Mouse (Mus musculus): Measurements from ENCODE around the gene Spaca7. TPM values are rescaled to one million over a fixed set of nuclear protein-coding genes. Genes with fewer than 3 reads are reported as not detected.
"Not testable (repeated sequence)": the region's sequence is repeated elsewhere in the genome, so short reads cannot be mapped to it uniquely, and the experiment has no call there.

The Spaca7 gene
- polyA plus RNA-seq, 1 experiment from 2014 or later = not detected

GRCm38 (mm10) chr8:12564307-12564706, 8.5 kb upstream of the Spaca7 start:
- WGBS = 12% methylated on average over 4 of the region's 4 CpGs
- H3K27me3 ChIP-seq (ENCODE audit: insufficient read depth, poor library complexity, severe bottlenecking) = peaks cover 82% of the 10 kb centered on the region
- H3K9me3 ChIP-seq = no peaks in the 10 kb centered on the region
- H3K4me3 ChIP-seq = no peak overlapping the region
- H3K4me1 ChIP-seq = no peaks in the 10 kb centered on the region
- H3K27ac ChIP-seq = no peak overlapping the region
- no peak for DNase-seq (ENCODE audit: low spot score)
- no peaks in the 10 kb centered on the region for H3K36me3 ChIP-seq

GRCm38 (mm10) chr8:12565488-12565887, 7.3 kb upstream of the Spaca7 start:
- H3K4me3 ChIP-seq = no peak overlapping the region
- WGBS = 62% methylated on average over 10 of the region's 10 CpGs
- H3K9me3 ChIP-seq = no peaks in the 10 kb centered on the region
- peaks cover 74% of the 10 kb centered on the region for H3K27me3 ChIP-seq (ENCODE audit: insufficient read depth, poor library complexity, severe bottlenecking)
- no peaks in the 10 kb centered on the region for H3K36me3 ChIP-seq
- DNase-seq (ENCODE audit: low spot score) = no peak
- no peaks in the 10 kb centered on the region for H3K4me1 ChIP-seq
- H3K27ac ChIP-seq = no peak overlapping the region

GRCm38 (mm10) chr8:12566509-12566908, 6.3 kb upstream of the Spaca7 start:
- Histone ChIP-seq H3K27ac (no peak overlapping the region), H3K4me1 (no peaks in the 10 kb centered on the region), H3K4me3 (no peak overlapping the region), H3K27me3 (ENCODE audit: insufficient read depth, poor library complexity, severe bottlenecking) (peaks cover 66% of the 10 kb centered on the region), H3K36me3 (no peaks in the 10 kb centered on the region), H3K9me3 (no peaks in the 10 kb centered on the region)
- no peak for DNase-seq (ENCODE audit: low spot score)
- 47% methylated on average over 7 of the region's 7 CpGs for WGBS

GRCm38 (mm10) chr8:12576003-12576402, 3.2 kb downstream of the Spaca7 start:
- Histone ChIP-seq H3K4me3 (no peak overlapping the region), H3K36me3 (no peaks in the 10 kb centered on the region), H3K9me3 (no peaks in the 10 kb centered on the region), H3K4me1 (no peaks in the 10 kb centered on the region), H3K27ac (no peak overlapping the region), H3K27me3 (ENCODE audit: insufficient read depth, poor library complexity, severe bottlenecking) (peaks cover 47% of the 10 kb centered on the region)
- WGBS = 64% methylated on average over 5 of the region's 5 CpGs
- no peak for DNase-seq (ENCODE audit: low spot score)

GRCm38 (mm10) chr8:12576739-12577138, 3.9 kb downstream of the Spaca7 start:
- Histone ChIP-seq H3K36me3 (no peaks in the 10 kb centered on the region), H3K27ac (no peak overlapping the region), H3K27me3 (ENCODE audit: insufficient read depth, poor library complexity, severe bottlenecking) (peaks cover 45% of the 10 kb centered on the region), H3K4me3 (no peak overlapping the region), H3K9me3 (no peaks in the 10 kb centered on the region), H3K4me1 (no peaks in the 10 kb centered on the region)
- DNase-seq (ENCODE audit: low spot score) = no peak
- WGBS = 73% methylated on average over 6 of the region's 6 CpGs

GRCm38 (mm10) chr8:12579339-12579999, 6.6 kb downstream of the Spaca7 start:
- not testable (repeated sequence) for H3K4me3 ChIP-seq; H3K9me3 ChIP-seq; H3K4me1 ChIP-seq; H3K27ac ChIP-seq; DNase-seq (ENCODE audit: low spot score); H3K36me3 ChIP-seq
- WGBS = 81% methylated on average over 19 of the region's 19 CpGs
- peaks cover 18% of the 10 kb centered on the region for H3K27me3 ChIP-seq (ENCODE audit: insufficient read depth, poor library complexity, severe bottlenecking)

GRCm38 (mm10) chr8:12583785-12584184, 11.0 kb downstream of the Spaca7 start:
- Histone ChIP-seq H3K9me3 (no peaks in the 10 kb centered on the region), H3K4me1 (no peaks in the 10 kb centered on the region), H3K27me3 (ENCODE audit: insufficient read depth, poor library complexity, severe bottlenecking) (peaks cover 5% of the 10 kb centered on the region; the same call in 1 of the 2 replicates), H3K36me3 (no peaks in the 10 kb centered on the region), H3K27ac (no peak overlapping the region), H3K4me3 (no peak overlapping the region)
- WGBS = 82% methylated on average over 5 of the region's 5 CpGs
- no peak for DNase-seq (ENCODE audit: low spot score)

- Histone ChIP-seq H3K4me3 (no peak overlapping the region), H3K36me3 (no peaks in the 10 kb centered on the region), H3K27me3 (ENCODE audit: insufficient read depth, poor library complexity, severe bottlenecking) (peaks cover 29% of the 10 kb centered on the region), H3K9me3 (no peaks in the 10 kb centered on the region), H3K27ac (no peak overlapping the region), H3K4me1 (no peaks in the 10 kb centered on the region)
- no peak for DNase-seq (ENCODE audit: low spot score)
- 17% methylated on average over 6 of the region's 6 CpGs for WGBS
These were observed 34.4 kb downstream of the Spaca7 start for GRCm38 (mm10) chr8:12607223-12607622.

GRCm38 (mm10) chr8:12608810-12609209, 36.0 kb downstream of the Spaca7 start:
- Histone ChIP-seq H3K36me3 (no peaks in the 10 kb centered on the region), H3K9me3 (no peaks in the 10 kb centered on the region), H3K4me3 (no peak overlapping the region), H3K27me3 (ENCODE audit: insufficient read depth, poor library complexity, severe bottlenecking) (peaks cover 28% of the 10 kb centered on the region), H3K27ac (no peak overlapping the region), H3K4me1 (no peaks in the 10 kb centered on the region)
- WGBS = 80% methylated on average over 10 of the region's 10 CpGs
- DNase-seq (ENCODE audit: low spot score) = no peak

GRCm38 (mm10) chr8:12609752-12610449, 37.1 kb downstream of the Spaca7 start:
- Histone ChIP-seq H3K4me1 (no peaks in the 10 kb centered on the region), H3K36me3 (peaks cover 3% of the 10 kb centered on the region), H3K9me3 (no peaks in the 10 kb centered on the region), H3K4me3 (no peak overlapping the region), H3K27me3 (ENCODE audit: insufficient read depth, poor library complexity, severe bottlenecking) (peaks cover 23% of the 10 kb centered on the region; the same call in 1 of the 2 replicates), H3K27ac (no peak overlapping the region)
- 73% methylated on average over 12 of the region's 12 CpGs for WGBS
- no peak for DNase-seq (ENCODE audit: low spot score)

- H3K4me1 ChIP-seq = no peaks in the 10 kb centered on the region
- H3K4me3 ChIP-seq = no peak overlapping the region
- H3K27me3 ChIP-seq (ENCODE audit: insufficient read depth, poor library complexity, severe bottlenecking) = peaks cover 12% of the 10 kb centered on the region; the same call in 1 of the 2 replicates
- WGBS = 90% methylated on average over 7 of the region's 7 CpGs
- no peak overlapping the region for H3K27ac ChIP-seq
- H3K36me3 ChIP-seq = peaks cover 29% of the 10 kb centered on the region
- H3K9me3 ChIP-seq = no peaks in the 10 kb centered on the region
- DNase-seq (ENCODE audit: low spot score) = no peak
These were observed 40.4 kb downstream of the Spaca7 start for GRCm38 (mm10) chr8:12613201-12613600.

- H3K4me3 ChIP-seq; H3K4me1 ChIP-seq; H3K27ac ChIP-seq; H3K27me3 ChIP-seq (ENCODE audit: insufficient read depth, poor library complexity, severe bottlenecking); DNase-seq (ENCODE audit: low spot score); H3K9me3 ChIP-seq: not testable (repeated sequence)
- peaks cover 60% of the 10 kb centered on the region for H3K36me3 ChIP-seq
- 93% methylated on average over 3 of the region's 3 CpGs for WGBS
These were observed 44.5 kb downstream of the Spaca7 start for GRCm38 (mm10) chr8:12617369-12617768.

- Histone ChIP-seq H3K36me3 (peaks cover 80% of the 10 kb centered on the region), H3K4me3 (no peak overlapping the region), H3K27me3 (ENCODE audit: insufficient read depth, poor library complexity, severe bottlenecking) (no peaks in the 10 kb centered on the region), H3K27ac (no peak overlapping the region), H3K9me3 (no peaks in the 10 kb centered on the region), H3K4me1 (0 out of 2 replicates have a peak, but pooled peaks cover 7% of the 10 kb centered on the region)
- WGBS = 92% methylated on average over 18 of the region's 18 CpGs
- no peak for DNase-seq (ENCODE audit: low spot score)
These were observed 48.9 kb downstream of the Spaca7 start for GRCm38 (mm10) chr8:12621550-12622222.
